19 mouse cellular contexts compared by ENCODE assay signal in genomic region chr9:34843275-34843965, GRCm38 (mm10).
DNase-seq lines count a peak whose midpoint lies in the region; ATAC-seq lines count a peak whose summit lies in the region.
"Had no signal": no experiment of that assay in that cellular context is flagged by ENCODE, and none has a peak within 500 bp of the region (broad histone marks: within the 10 kb centered on the region; RNA-seq: fewer than 3 reads in every experiment).

No protein-coding gene starts in this region.

- peak; percentile 52; the same call in 1 of the 2 replicates for ATAC-seq in forebrain, embryonic 13.5 days
- no peak for ATAC-seq in forebrain, embryonic 11.5 days (replicated peaks; ENCODE audit: low FRiP score)

- H3K36me3 ChIP-seq in forebrain, embryonic 13.5 days (ENCODE audit: poor library complexity, severe bottlenecking): no peaks in the 10 kb centered on the region
- H3K36me3 ChIP-seq in forebrain, embryonic 11.5 days (ENCODE audit: control insufficient read depth, insufficient read depth, low read length): no peaks in the 10 kb centered on the region
- H3K36me3 ChIP-seq: liver, embryonic 15.5 days; midbrain, embryonic 10.5 days had no signal

- H3K9me3 ChIP-seq in forebrain, embryonic 13.5 days (replicated peaks): no peaks in the 10 kb centered on the region
- H3K9me3 ChIP-seq in forebrain, embryonic 11.5 days (ENCODE audit: control insufficient read depth, low read length): no peaks in the 10 kb centered on the region
- H3K9me3 ChIP-seq: liver, embryonic 15.5 days; midbrain, embryonic 10.5 days had no signal

- DNase-seq in forebrain, embryonic 11.5 days (ENCODE audit: low spot score): no peak
- DNase-seq in left cerebral cortex, adult 18-20 months (ENCODE audit: low spot score in 2 of 2): peak; percentile 25 to 41
- no peak for DNase-seq in left cerebral cortex, postnatal 10 days (ENCODE audit: extremely low spot score in 1 of 2, low spot score in 2 of 2)
- peak; percentile 33 to 47 for DNase-seq in right cerebral cortex, adult 2 months (ENCODE audit: low spot score in 2 of 2)
- no peak for DNase-seq in right cerebral cortex, postnatal 25 days
- peak; percentile 40 for DNase-seq in left cerebral cortex, postnatal 4 days
- DNase-seq in heart, postnatal 25 days (ENCODE audit: low spot score): no peak
- DNase-seq: adrenal gland, postnatal 14 days; cerebellum, adult 18-20 months; gastrocnemius, postnatal 36 days; kidney, adult 11 months; layer of hippocampus, postnatal 36 days; spleen, adult 18-20 months; thymus, postnatal 25 days had no signal

- WGBS in forebrain, embryonic 13.5 days: 62% methylated on average over 10 of the region's 10 CpGs
- 77% methylated on average over 10 of the region's 10 CpGs for WGBS in forebrain, embryonic 11.5 days

- no peak overlapping the region for H3K4me2 ChIP-seq in forebrain, embryonic 13.5 days
- no peak overlapping the region for H3K4me2 ChIP-seq in forebrain, embryonic 11.5 days (ENCODE audit: low read depth, low read length, severe bottlenecking)
- H3K4me2 ChIP-seq: liver, embryonic 15.5 days had no signal

- H3K9ac ChIP-seq in forebrain, embryonic 13.5 days: no peak overlapping the region
- H3K9ac ChIP-seq in forebrain, embryonic 11.5 days (ENCODE audit: low read length): no peak overlapping the region
- H3K9ac ChIP-seq: liver, embryonic 15.5 days had no signal

- no peak overlapping the region for H3K4me3 ChIP-seq in forebrain, embryonic 13.5 days
- H3K4me3 ChIP-seq in forebrain, embryonic 11.5 days (ENCODE audit: low read depth, low read length): no peak overlapping the region
- H3K4me3 ChIP-seq: liver, embryonic 15.5 days; midbrain, embryonic 10.5 days had no signal

- intact Hi-C loops in left cerebral cortex, postnatal 10 days (cut with DNase I): no loop called here
- intact Hi-C loops in left cerebral cortex, postnatal 4 days (cut with DNase I): no loop called here
- intact Hi-C loops in heart, postnatal 25 days (cut with DNase I): no loop called here

- H3K4me1 ChIP-seq in forebrain, embryonic 13.5 days: peaks cover 32% of the 10 kb centered on the region
- H3K4me1 ChIP-seq in forebrain, embryonic 11.5 days (replicated peaks; ENCODE audit: control insufficient read depth, insufficient read depth, low read length): no peaks in the 10 kb centered on the region
- H3K4me1 ChIP-seq: liver, embryonic 15.5 days had no signal

- no peaks in the 10 kb centered on the region for H3K27me3 ChIP-seq in forebrain, embryonic 13.5 days
- H3K27me3 ChIP-seq in forebrain, embryonic 11.5 days (ENCODE audit: control insufficient read depth, insufficient read depth, low read length): no peaks in the 10 kb centered on the region
- H3K27me3 ChIP-seq: liver, embryonic 15.5 days had no signal

- no peak overlapping the region for H3K27ac ChIP-seq in forebrain, embryonic 13.5 days
- no peak overlapping the region for H3K27ac ChIP-seq in forebrain, embryonic 11.5 days (ENCODE audit: low read depth, low read length)
- H3K27ac ChIP-seq: kidney, postnatal 0 days; liver, embryonic 15.5 days; macrophage; midbrain, embryonic 10.5 days had no signal

Comparison
In these comparisons a context has a peak if more than half of its experiments do, and no peak if none do; other contexts are left out.
1. DNase-seq: peak in left cerebral cortex, adult 18-20 months (2 of 2), right cerebral cortex, adult 2 months (2 of 2) and left cerebral cortex, postnatal 4 days (single experiment); none in forebrain, embryonic 11.5 days (single experiment), left cerebral cortex, postnatal 10 days (0 of 2), right cerebral cortex, postnatal 25 days (single experiment) and heart, postnatal 25 days (single experiment).